Mouse (Mus musculus): ENCODE data around the gene Rcc1. TPM values are rescaled to one million over a fixed set of nuclear protein-coding genes. Genes with fewer than 3 reads are reported as not detected.

The Rcc1 gene
- polyA plus RNA-seq, 1 experiment from 2014 or later: 26.4 TPM

- Histone ChIP-seq H3K9ac (replicated peaks; ENCODE audit: low read length) (no peak overlapping the region), H3K36me3 (ENCODE audit: control insufficient read depth, insufficient read depth, low read length) (peaks cover 4% of the 10 kb centered on the region; the same call in 1 of the 2 replicates), H3K27me3 (ENCODE audit: control insufficient read depth, insufficient read depth, low read length) (no peaks in the 10 kb centered on the region), H3K4me1 (ENCODE audit: control insufficient read depth, insufficient read depth, low read length) (no peaks in the 10 kb centered on the region), H3K9me3 (ENCODE audit: control insufficient read depth, low read length) (no peaks in the 10 kb centered on the region), H3K27ac (replicated peaks; ENCODE audit: low read depth, low read length) (no peak overlapping the region), H3K4me2 (ENCODE audit: low read length) (no peak overlapping the region), H3K4me3 (replicated peaks; ENCODE audit: low read depth, low read length) (no peak overlapping the region)
- ATAC-seq (ENCODE audit: low FRiP score, low TSS enrichment): no peak
- WGBS: 87% methylated on average over 5 of the region's 5 CpGs
- no peak for DNase-seq
Measured at GRCm38 (mm10) chr4:132387617-132388016, 34.2 kb upstream of the Rcc1 start.

DNA sequence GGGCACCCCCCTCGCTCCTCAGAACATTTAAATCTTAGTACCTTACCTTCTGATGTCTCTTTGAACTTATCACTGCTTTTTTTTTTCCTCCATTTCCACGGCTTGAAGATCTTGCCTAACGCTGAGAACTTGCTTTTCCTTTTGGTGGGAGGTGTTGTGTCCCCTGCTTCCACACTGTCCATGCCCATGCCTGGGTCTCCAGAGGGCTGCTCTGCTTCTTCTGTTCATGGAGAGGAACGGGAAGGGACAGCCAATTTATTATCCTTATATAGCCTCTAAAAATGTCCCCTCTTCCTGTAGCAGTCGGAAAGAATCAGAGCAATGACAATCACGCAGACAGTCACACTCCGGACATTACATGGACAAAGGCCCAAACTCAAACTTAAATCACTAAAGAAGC lies 33.4 kb upstream of the Rcc1 start:
- H3K4me2 ChIP-seq (ENCODE audit: low read length): no peak overlapping the region
- H3K27ac ChIP-seq (replicated peaks; ENCODE audit: low read depth, low read length): no peak overlapping the region
- 94% methylated on average over 7 of the region's 7 CpGs for WGBS
- H3K4me1 ChIP-seq (ENCODE audit: control insufficient read depth, insufficient read depth, low read length): no peaks in the 10 kb centered on the region
- H3K36me3 ChIP-seq (ENCODE audit: control insufficient read depth, insufficient read depth, low read length): peaks cover 4% of the 10 kb centered on the region; the same call in 1 of the 2 replicates
- no peak for DNase-seq
- H3K9me3 ChIP-seq (ENCODE audit: control insufficient read depth, low read length): no peaks in the 10 kb centered on the region
- no peak overlapping the region for H3K9ac ChIP-seq (replicated peaks; ENCODE audit: low read length)
- H3K27me3 ChIP-seq (ENCODE audit: control insufficient read depth, insufficient read depth, low read length): no peaks in the 10 kb centered on the region
- ATAC-seq (ENCODE audit: low FRiP score, low TSS enrichment): no peak
- H3K4me3 ChIP-seq (replicated peaks; ENCODE audit: low read depth, low read length): no peak overlapping the region

GRCm38 (mm10) chr4:132385771-132386410 lies 32.5 kb upstream of the Rcc1 start:
- Histone ChIP-seq H3K27ac (replicated peaks; ENCODE audit: low read depth, low read length) (no peak overlapping the region), H3K27me3 (ENCODE audit: control insufficient read depth, insufficient read depth, low read length) (no peaks in the 10 kb centered on the region), H3K4me2 (ENCODE audit: low read length) (no peak overlapping the region), H3K4me3 (replicated peaks; ENCODE audit: low read depth, low read length) (no peak overlapping the region), H3K9me3 (ENCODE audit: control insufficient read depth, low read length) (no peaks in the 10 kb centered on the region), H3K36me3 (ENCODE audit: control insufficient read depth, insufficient read depth, low read length) (peaks cover 4% of the 10 kb centered on the region; the same call in 1 of the 2 replicates), H3K9ac (replicated peaks; ENCODE audit: low read length) (no peak overlapping the region), H3K4me1 (ENCODE audit: control insufficient read depth, insufficient read depth, low read length) (no peaks in the 10 kb centered on the region)
- DNase-seq: no peak
- WGBS: 81% methylated on average over 8 of the region's 8 CpGs
- ATAC-seq (ENCODE audit: low FRiP score, low TSS enrichment): no peak

DNA sequence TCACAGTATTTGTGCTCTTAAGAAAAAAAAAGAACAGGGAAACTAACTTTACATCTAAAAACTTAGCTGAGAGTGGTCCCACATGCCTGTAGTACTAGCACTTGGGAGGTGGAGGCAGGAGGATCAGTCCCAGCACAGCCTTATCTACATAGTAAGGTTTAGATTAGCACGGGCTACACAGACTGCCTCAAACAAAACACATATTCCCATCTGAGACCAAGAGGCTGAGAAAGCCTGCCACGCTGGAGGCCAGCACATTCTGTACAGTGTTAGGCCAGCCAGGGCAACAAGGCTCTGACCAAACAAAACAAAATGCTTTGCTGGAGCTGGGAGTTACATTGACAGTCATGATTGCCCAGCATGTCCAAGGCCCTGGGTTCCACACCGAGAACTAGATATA lies 30.1 kb upstream of the Rcc1 start:
- Histone ChIP-seq H3K9ac (replicated peaks; ENCODE audit: low read length) (no peak overlapping the region), H3K27ac (replicated peaks; ENCODE audit: low read depth, low read length) (no peak overlapping the region), H3K36me3 (ENCODE audit: control insufficient read depth, insufficient read depth, low read length) (peaks cover 4% of the 10 kb centered on the region), H3K4me2 (ENCODE audit: low read length) (no peak overlapping the region), H3K4me1 (ENCODE audit: control insufficient read depth, insufficient read depth, low read length) (no peaks in the 10 kb centered on the region), H3K9me3 (ENCODE audit: control insufficient read depth, low read length) (no peaks in the 10 kb centered on the region), H3K4me3 (replicated peaks; ENCODE audit: low read depth, low read length) (no peak overlapping the region), H3K27me3 (ENCODE audit: control insufficient read depth, insufficient read depth, low read length) (no peaks in the 10 kb centered on the region)
- 91% methylated on average over 3 of the region's 3 CpGs for WGBS
- ATAC-seq (ENCODE audit: low FRiP score, low TSS enrichment): no peak
- no peak for DNase-seq

- Histone ChIP-seq H3K9ac (replicated peaks; ENCODE audit: low read length) (no peak overlapping the region), H3K4me3 (replicated peaks; ENCODE audit: low read depth, low read length) (no peak overlapping the region), H3K27me3 (ENCODE audit: control insufficient read depth, insufficient read depth, low read length) (no peaks in the 10 kb centered on the region), H3K9me3 (ENCODE audit: control insufficient read depth, low read length) (no peaks in the 10 kb centered on the region), H3K4me2 (ENCODE audit: low read length) (no peak overlapping the region), H3K36me3 (ENCODE audit: control insufficient read depth, insufficient read depth, low read length) (peaks cover 12% of the 10 kb centered on the region), H3K4me1 (ENCODE audit: control insufficient read depth, insufficient read depth, low read length) (no peaks in the 10 kb centered on the region), H3K27ac (replicated peaks; ENCODE audit: low read depth, low read length) (no peak overlapping the region)
- WGBS: 96% methylated on average over 4 of the region's 4 CpGs
- DNase-seq (no peak), ATAC-seq (ENCODE audit: low FRiP score, low TSS enrichment) (no peak)
Measured at GRCm38 (mm10) chr4:132382296-132382695, 28.9 kb upstream of the Rcc1 start.

GRCm38 (mm10) chr4:132380965-132381616 lies 27.7 kb upstream of the Rcc1 start:
- Histone ChIP-seq H3K4me3 (replicated peaks; ENCODE audit: low read depth, low read length) (no peak overlapping the region), H3K4me2 (ENCODE audit: low read length) (no peak overlapping the region), H3K4me1 (ENCODE audit: control insufficient read depth, insufficient read depth, low read length) (no peaks in the 10 kb centered on the region), H3K27me3 (ENCODE audit: control insufficient read depth, insufficient read depth, low read length) (no peaks in the 10 kb centered on the region), H3K36me3 (ENCODE audit: control insufficient read depth, insufficient read depth, low read length) (peaks cover 18% of the 10 kb centered on the region), H3K27ac (replicated peaks; ENCODE audit: low read depth, low read length) (no peak overlapping the region), H3K9ac (replicated peaks; ENCODE audit: low read length) (no peak overlapping the region), H3K9me3 (ENCODE audit: control insufficient read depth, low read length) (no peaks in the 10 kb centered on the region)
- ATAC-seq (ENCODE audit: low FRiP score, low TSS enrichment) (no peak), DNase-seq (no peak)
- 95% methylated on average over 2 of the region's 2 CpGs for WGBS

DNA sequence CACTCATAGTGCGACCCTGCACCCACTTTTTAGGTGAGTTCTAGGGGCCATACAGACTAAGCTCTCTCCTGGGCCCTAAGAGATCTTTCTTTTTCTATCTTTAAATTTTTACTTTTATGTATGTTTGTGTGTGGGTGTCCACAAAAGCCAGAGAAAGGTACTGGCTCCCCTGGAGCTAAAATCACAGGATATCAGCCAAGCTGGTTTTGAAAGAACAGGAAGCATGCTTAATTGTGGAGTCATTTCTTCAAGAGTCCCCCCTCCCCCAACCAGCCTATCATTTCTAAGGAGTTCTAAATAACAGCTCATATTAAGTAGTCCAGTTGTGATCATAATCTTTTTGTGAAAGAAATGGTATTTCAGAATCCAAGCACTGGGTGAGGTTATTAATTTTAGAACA lies 20.4 kb upstream of the Rcc1 start:
- no peak for DNase-seq
- H3K27ac ChIP-seq (replicated peaks; ENCODE audit: low read depth, low read length): no peak overlapping the region

GRCm38 (mm10) chr4:132369953-132370750 lies 16.7 kb upstream of the Rcc1 start:
- Histone ChIP-seq H3K9me3 (ENCODE audit: control insufficient read depth, low read length) (no peaks in the 10 kb centered on the region), H3K4me3 (replicated peaks; ENCODE audit: low read depth, low read length) (no peak overlapping the region), H3K4me1 (ENCODE audit: control insufficient read depth, insufficient read depth, low read length) (no peaks in the 10 kb centered on the region), H3K4me2 (ENCODE audit: low read length) (no peak overlapping the region), H3K27ac (replicated peaks; ENCODE audit: low read depth, low read length) (no peak overlapping the region), H3K9ac (replicated peaks; ENCODE audit: low read length) (no peak overlapping the region), H3K36me3 (ENCODE audit: control insufficient read depth, insufficient read depth, low read length) (peaks cover 68% of the 10 kb centered on the region), H3K27me3 (ENCODE audit: control insufficient read depth, insufficient read depth, low read length) (no peaks in the 10 kb centered on the region)
- no peak for DNase-seq
- ATAC-seq (ENCODE audit: low FRiP score, low TSS enrichment): no peak
- 76% methylated on average over 8 of the region's 8 CpGs for WGBS

More for the DNA sequence above, 20.4 kb upstream of the Rcc1 start:
- no peak overlapping the region for H3K4me3 ChIP-seq (replicated peaks; ENCODE audit: low read depth, low read length)
- no peak for ATAC-seq (ENCODE audit: low FRiP score, low TSS enrichment)
- 90% methylated on average over 1 of the region's 1 CpGs for WGBS
- H3K27me3 ChIP-seq (ENCODE audit: control insufficient read depth, insufficient read depth, low read length): no peaks in the 10 kb centered on the region
- no peaks in the 10 kb centered on the region for H3K9me3 ChIP-seq (ENCODE audit: control insufficient read depth, low read length)
- H3K36me3 ChIP-seq (ENCODE audit: control insufficient read depth, insufficient read depth, low read length): peaks cover 58% of the 10 kb centered on the region
- no peak overlapping the region for H3K9ac ChIP-seq (replicated peaks; ENCODE audit: low read length)
- H3K4me1 ChIP-seq (ENCODE audit: control insufficient read depth, insufficient read depth, low read length): no peaks in the 10 kb centered on the region
- H3K4me2 ChIP-seq (ENCODE audit: low read length): no peak overlapping the region

Data from midbrain, embryonic 14.5 days (tissue).